Comparison of ENCODE assay signal across 8 mouse cellular contexts in the genomic region with DNA sequence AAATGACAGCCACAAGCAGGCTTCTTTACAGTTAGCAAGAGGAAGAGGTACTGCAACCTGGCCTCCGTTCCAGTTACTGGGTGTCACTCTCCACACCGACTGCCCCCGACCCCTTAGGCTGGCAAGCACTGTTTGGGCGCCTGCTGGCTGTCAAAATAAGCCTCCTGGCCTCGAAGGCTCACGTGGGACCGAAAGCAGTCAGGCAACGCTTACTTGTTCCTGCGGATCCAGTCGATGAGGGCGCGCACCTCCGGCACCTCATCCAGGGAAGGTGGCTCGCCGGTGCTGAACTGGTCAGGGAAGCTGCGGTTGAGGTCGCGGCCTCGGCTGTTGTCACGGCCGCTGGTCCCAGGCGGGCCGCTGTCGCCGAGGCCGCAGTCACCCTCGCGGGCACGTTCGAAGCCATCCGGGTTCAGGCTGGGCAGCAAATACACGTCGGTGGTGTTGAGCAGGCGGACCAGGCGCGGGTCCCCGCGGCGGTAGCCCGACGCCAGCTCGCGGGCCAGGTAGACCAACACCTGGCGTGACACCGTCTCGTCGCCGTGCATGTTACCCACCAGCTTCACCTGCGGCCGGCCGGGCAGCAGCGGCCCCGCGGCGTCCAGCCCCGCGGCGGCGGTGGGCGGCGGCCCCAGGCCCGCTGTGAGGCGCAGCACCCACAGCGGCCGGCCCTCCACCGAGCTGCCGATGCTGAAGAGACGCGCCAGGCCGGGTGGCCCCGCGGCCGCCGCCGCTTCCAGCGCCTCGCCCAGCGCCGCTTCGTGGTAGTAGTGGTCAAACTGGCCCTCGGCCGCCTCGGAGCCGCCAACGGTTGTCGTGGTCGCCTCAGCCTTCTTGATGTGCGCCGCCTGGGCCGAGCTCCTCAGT. TPM values are rescaled to one million over a fixed set of nuclear protein-coding genes. Genes with fewer than 3 reads are reported as not detected.
DNase-seq lines count a peak whose midpoint lies in the region; ATAC-seq and TF ChIP-seq lines count a peak whose summit lies in the region.

No protein-coding gene starts in this region.

- peak overlapping the region; percentile 100 for H3K4me2 ChIP-seq in heart, embryonic 13.5 days

- H3K27ac ChIP-seq in cortical plate, adult 2 months (ENCODE audit: insufficient read depth, low read length): peak overlapping the region; percentile 84
- H3K27ac ChIP-seq in heart, embryonic 13.5 days (replicated peaks): peak overlapping the region; percentile 91

- TF ChIP-seq POLR2A in cortical plate, adult 2 months (IDR thresholded peaks at IDR 0.05; ENCODE audit: extremely low read depth, insufficient read depth, low read length): 0 out of 2 replicates have a peak, but pooled peaks have one; percentile 12

- no peaks in the 10 kb centered on the region for H3K27me3 ChIP-seq in C2C12 (ENCODE audit: control insufficient read depth, insufficient read depth, insufficient read length)
- H3K27me3 ChIP-seq in heart, embryonic 13.5 days (replicated peaks): no peaks in the 10 kb centered on the region

- peak; percentile 61 for ATAC-seq in heart, embryonic 13.5 days (ENCODE audit: extremely low read depth, insufficient number of reproducible peaks, low FRiP score, low TSS enrichment)
- peak; percentile 56 for ATAC-seq in megakaryocyte, adult 5-6 weeks (ENCODE audit: poor library complexity, severe bottlenecking)

- peak; percentile 41 for DNase-seq in MN1 (ENCODE audit: low spot score)
- peak; percentile 63 for DNase-seq in kidney, postnatal 10 days
- peak; percentile 7 to 24 for DNase-seq in spleen, adult 18-20 months
- DNase-seq in left cerebral cortex, adult 18-20 months (ENCODE audit: low spot score in 2 of 2): no peak

- peak overlapping the region; percentile 86 for H3ac ChIP-seq in C2C12 (ENCODE audit: control insufficient read depth, insufficient read length, low read depth)

- peaks cover 5% of the 10 kb centered on the region for H3K4me1 ChIP-seq in cortical plate, adult 2 months (ENCODE audit: control insufficient read depth, insufficient read depth, low read length)
- peaks cover 46% of the 10 kb centered on the region for H3K4me1 ChIP-seq in heart, embryonic 13.5 days

- H3K4me3 ChIP-seq in C2C12 (ENCODE audit: insufficient read depth, poor library complexity, severe bottlenecking): peak overlapping the region; percentile 69
- peak overlapping the region; percentile 91 for H3K4me3 ChIP-seq in cortical plate, adult 2 months (ENCODE audit: insufficient read depth, low read length)
- H3K4me3 ChIP-seq in heart, embryonic 13.5 days: peak overlapping the region; percentile 93

- WGBS in heart, embryonic 13.5 days: under 1% methylated on average over 86 of the region's 90 CpGs

- TF ChIP-seq CTCF in C2C12 (IDR thresholded peaks at IDR 0.05; ENCODE audit: control insufficient read depth, insufficient read depth, insufficient read length): no peak
- no peak for TF ChIP-seq CTCF in cortical plate, adult 2 months (IDR thresholded peaks at IDR 0.05; ENCODE audit: extremely low read depth, insufficient read depth, low read length)

- H3K79me2 ChIP-seq in C2C12 (ENCODE audit: control insufficient read depth, insufficient read depth): peaks cover 45% of the 10 kb centered on the region

- H3K79me3 ChIP-seq in C2C12 (ENCODE audit: low read depth): peaks cover 21% of the 10 kb centered on the region

- no peaks in the 10 kb centered on the region for H3K9me3 ChIP-seq in heart, embryonic 13.5 days

- H3K9ac ChIP-seq in heart, embryonic 13.5 days: peak overlapping the region; percentile 97

- H3K36me3 ChIP-seq in C2C12 (ENCODE audit: control insufficient read depth, insufficient read depth): no peaks in the 10 kb centered on the region
- no peaks in the 10 kb centered on the region for H3K36me3 ChIP-seq in heart, embryonic 13.5 days

TF ChIP-seq in C2C12, 6 proteins besides CTCF, POLR2A, EP300 and RAD21:
- TF ChIP-seq MYOD1 (IDR thresholded peaks at IDR 0.05; ENCODE audit: control insufficient read depth, insufficient read length, low read depth) (no peak), MYOG (IDR thresholded peaks at IDR 0.05; ENCODE audit: control insufficient read depth, extremely low read depth, insufficient read length) (no peak), USF1 (IDR thresholded peaks at IDR 0.05; ENCODE audit: low read depth) (no peak), FOSL1 (IDR thresholded peaks at IDR 0.05; ENCODE audit: insufficient read depth, low read length, poor library complexity, severe bottlenecking) (no peak), MAX (IDR thresholded peaks at IDR 0.05) (no peak), CEBPB (IDR thresholded peaks at IDR 0.05; ENCODE audit: low read depth) (no peak)

RNA-seq across cellular contexts. Expression of a gene that starts 0.6 kb away (rescaled TPM):
- 11.6 TPM for polyA plus RNA-seq in C2C12 (2012; fragmentation: generic; extraction: Trizol)
- 29.1 and 30.5 TPM in 2 replicates for polyA plus RNA-seq in cortical plate, adult 2 months (2012; rRNA removed)
- 10.8 and 11.0 TPM in 2 replicates for polyA plus RNA-seq in heart, embryonic 13.5 days (2015; fragmentation: Nextera tagmentation; extraction: Ambion mirVana)
- 28.0 and 28.3 TPM in 2 replicates for total RNA-seq in megakaryocyte, adult 5-6 weeks (2015)
- 19.6 and 23.9 TPM in 2 replicates for total RNA-seq in megakaryocyte, adult 5-6 weeks (2017)
- total RNA-seq in left cerebral cortex, adult 18-20 months (2021): 10 to 100 TPM; 51.7 to 54.2 TPM

RNA-seq across cellular contexts. Expression of a gene that starts 55.7 kb away (rescaled TPM):
- polyA plus RNA-seq in C2C12 (2012; fragmentation: generic; extraction: Trizol): not detected
- not detected in 2 replicates for polyA plus RNA-seq in cortical plate, adult 2 months (2012; rRNA removed)
- 0.14 and 0.15 TPM in 2 replicates for polyA plus RNA-seq in heart, embryonic 13.5 days (2015; fragmentation: Nextera tagmentation; extraction: Ambion mirVana)
- not detected in 2 replicates for total RNA-seq in megakaryocyte, adult 5-6 weeks (2015)
- total RNA-seq in megakaryocyte, adult 5-6 weeks (2017): not detected in 2 replicates
- total RNA-seq in left cerebral cortex, adult 18-20 months (2021): not detected

Comparison
In these comparisons a context has a peak if more than half of its experiments do, and no peak if none do; other contexts are left out.
1. DNase-seq: peak in MN1 (single experiment), kidney, postnatal 10 days (single experiment) and spleen, adult 18-20 months (2 of 2); none in left cerebral cortex, adult 18-20 months (0 of 2).
2. Peak in every context shown above with its lines, with median percentiles within 50 percentile points of each other: H3K4me3 ChIP-seq.